Mouse (Mus musculus) kidney, embryonic 16.5 days (tissue): ENCODE results near the gene Gm266. TPM values are rescaled to one million over a fixed set of nuclear protein-coding genes. Genes with fewer than 3 reads are reported as not detected.
"Not testable (repeated sequence)": the region's sequence is repeated elsewhere in the genome, so short reads cannot be mapped to it uniquely, and the experiment has no call there.

Experiments used
- ATAC-seq: fragments of 200-750 bp; cut with Nextera tagmentation; 2 replicates; pipeline ENCODE4 v1.8.0; 2017; ENCODE audit warnings: moderate TSS enrichment; ENCODE audit not compliant: low FRiP score, low TSS enrichment
- H3K27ac ChIP-seq: fragments of 300-500 bp; sonication (generic); 2 replicates; pipeline ENCODE4 v1.5.1; 2014; ENCODE audit warnings: low read length
- H3K27me3 ChIP-seq: fragments of 300-500 bp; sonication (generic); 2 replicates; pipeline ENCODE4 v1.6.1; 2014; ENCODE audit warnings: low read length, control low read depth, mixed read lengths; ENCODE audit not compliant: insufficient read depth
- H3K36me3 ChIP-seq: fragments of 300-500 bp; sonication (generic); 2 replicates; pipeline ENCODE4 v1.6.1; 2014; ENCODE audit warnings: low read length, control low read depth, mixed read lengths; ENCODE audit not compliant: insufficient read depth
- H3K4me1 ChIP-seq: fragments of 300-500 bp; sonication (generic); 2 replicates; pipeline ENCODE4 v1.6.1; 2014; ENCODE audit warnings: low read length, control low read depth, mixed read lengths; ENCODE audit not compliant: insufficient read depth
- H3K4me2 ChIP-seq: fragments of 300-500 bp; sonication (generic); replicated peaks from 2 replicates; pipeline ENCODE4 v1.6.1; 2014; ENCODE audit warnings: low read depth, low read length
- H3K4me3 ChIP-seq: fragments of 300-500 bp; sonication (generic); 2 replicates; pipeline ENCODE4 v1.5.1; 2014; ENCODE audit warnings: mild to moderate bottlenecking, low read length
- H3K9ac ChIP-seq: fragments of 300-500 bp; sonication (generic); replicated peaks from 2 replicates; pipeline ENCODE4 v1.6.1; 2014; ENCODE audit warnings: low read length
- H3K9me3 ChIP-seq: fragments of 300-500 bp; sonication (generic); 2 replicates; pipeline ENCODE4 v1.6.1; 2016; ENCODE audit warnings: low read length, control low read depth
- WGBS: fragments of 180-500 bp; shearing (Covaris S2); extraction: QIAGEN DNeasy Blood & Tissue Kit; methylation state at CpG from one replicate; pipeline ENCODE4 v1.1.7; 2014; 5-methylcytosine and 5-hydroxymethylcytosine counted together
- polyA plus RNA-seq: library from polyadenylated mRNA; unstranded; fragments of >200 nt; fragmentation: Nextera tagmentation; extraction: Ambion mirVana; gene quantifications from 2 replicates; pipeline ENCODE4 v1.2.1, GENCODE M21; 2015

Gm266 gene
- polyA plus RNA-seq, 1 experiment from 2014 or later: 84.8 TPM

- no peak for ATAC-seq
- H3K9me3 ChIP-seq: peaks cover 7% of the 10 kb centered on the region; the same call in 1 of the 2 replicates
- no peak overlapping the region for H3K27ac ChIP-seq
- no peak overlapping the region for H3K4me3 ChIP-seq
- H3K4me1 ChIP-seq: 0 out of 2 replicates have a peak, but pooled peaks cover 5% of the 10 kb centered on the region
- no peak overlapping the region for H3K4me2 ChIP-seq
- no peaks in the 10 kb centered on the region for H3K27me3 ChIP-seq
- 89% methylated on average over 9 of the region's 9 CpGs for WGBS
- no peaks in the 10 kb centered on the region for H3K36me3 ChIP-seq
- H3K9ac ChIP-seq: no peak overlapping the region
These were observed 32.8 kb upstream of the Gm266 start for GRCm38 (mm10) chr12:111518391-111518790.

- no peak overlapping the region for H3K27ac ChIP-seq
- H3K4me1 ChIP-seq: 0 out of 2 replicates have a peak, but pooled peaks cover 5% of the 10 kb centered on the region
- H3K9ac ChIP-seq: no peak overlapping the region
- H3K27me3 ChIP-seq: no peaks in the 10 kb centered on the region
- H3K36me3 ChIP-seq: no peaks in the 10 kb centered on the region
- peaks cover 7% of the 10 kb centered on the region; the same call in 1 of the 2 replicates for H3K9me3 ChIP-seq
- H3K4me2 ChIP-seq: no peak overlapping the region
- WGBS: 70% methylated on average over 4 of the region's 4 CpGs
- H3K4me3 ChIP-seq: no peak overlapping the region
- no peak for ATAC-seq
These were observed 32.3 kb upstream of the Gm266 start for GRCm38 (mm10) chr12:111517901-111518300.

- Histone ChIP-seq H3K27me3 (no peaks in the 10 kb centered on the region), H3K9me3 (peaks cover under 1% of the 10 kb centered on the region; the same call in 1 of the 2 replicates), H3K4me3 (no peak overlapping the region), H3K4me2 (no peak overlapping the region), H3K9ac (no peak overlapping the region), H3K4me1 (0 out of 2 replicates have a peak, but pooled peaks cover 5% of the 10 kb centered on the region), H3K27ac (no peak overlapping the region), H3K36me3 (no peaks in the 10 kb centered on the region)
- no peak for ATAC-seq
- WGBS: 66% methylated on average over 6 of the region's 6 CpGs
These were observed 31.2 kb upstream of the Gm266 start for GRCm38 (mm10) chr12:111516826-111517225.

GRCm38 (mm10) chr12:111515920-111516319 is 30.3 kb upstream of the Gm266 start:
- Histone ChIP-seq H3K36me3 (no peaks in the 10 kb centered on the region), H3K4me2 (no peak overlapping the region), H3K9ac (no peak overlapping the region), H3K4me3 (no peak overlapping the region), H3K9me3 (no peaks in the 10 kb centered on the region), H3K27ac (no peak overlapping the region), H3K27me3 (no peaks in the 10 kb centered on the region), H3K4me1 (0 out of 2 replicates have a peak, but pooled peaks cover 5% of the 10 kb centered on the region)
- no peak for ATAC-seq
- 89% methylated on average over 5 of the region's 5 CpGs for WGBS

GRCm38 (mm10) chr12:111514874-111515649 is 29.4 kb upstream of the Gm266 start:
- Histone ChIP-seq H3K9ac (no peak overlapping the region), H3K27me3 (no peaks in the 10 kb centered on the region), H3K4me1 (0 out of 2 replicates have a peak, but pooled peaks cover 5% of the 10 kb centered on the region), H3K4me3 (no peak overlapping the region), H3K27ac (peak overlapping the region; percentile 16; the same call in 1 of the 2 replicates), H3K36me3 (no peaks in the 10 kb centered on the region), H3K4me2 (no peak overlapping the region), H3K9me3 (no peaks in the 10 kb centered on the region)
- WGBS: 63% methylated on average over 7 of the region's 7 CpGs
- peak; percentile 32; the same call in 1 of the 2 replicates for ATAC-seq

GRCm38 (mm10) chr12:111514231-111514792 is 28.7 kb upstream of the Gm266 start:
- H3K27me3 ChIP-seq: no peaks in the 10 kb centered on the region
- no peaks in the 10 kb centered on the region for H3K36me3 ChIP-seq
- no peaks in the 10 kb centered on the region for H3K9me3 ChIP-seq
- WGBS: 31% methylated on average over 7 of the region's 7 CpGs
- no peak overlapping the region for H3K4me3 ChIP-seq
- 0 out of 2 replicates have a peak, but pooled peaks cover 5% of the 10 kb centered on the region for H3K4me1 ChIP-seq
- ATAC-seq: peak; percentile 71
- H3K9ac ChIP-seq: no peak overlapping the region
- H3K4me2 ChIP-seq: no peak overlapping the region
- peak overlapping the region; percentile 16; the same call in 1 of the 2 replicates for H3K27ac ChIP-seq

- H3K9ac ChIP-seq: no peak overlapping the region
- no peak overlapping the region for H3K27ac ChIP-seq
- WGBS: 68% methylated on average over 5 of the region's 5 CpGs
- no peak for ATAC-seq
- no peak overlapping the region for H3K4me3 ChIP-seq
- H3K36me3 ChIP-seq: no peaks in the 10 kb centered on the region
- H3K27me3 ChIP-seq: no peaks in the 10 kb centered on the region
- 0 out of 2 replicates have a peak, but pooled peaks cover 5% of the 10 kb centered on the region for H3K4me1 ChIP-seq
- H3K4me2 ChIP-seq: no peak overlapping the region
- no peaks in the 10 kb centered on the region for H3K9me3 ChIP-seq
These were observed 28.1 kb upstream of the Gm266 start for GRCm38 (mm10) chr12:111513673-111514072.

- no peak overlapping the region for H3K9ac ChIP-seq
- no peak overlapping the region for H3K27ac ChIP-seq
- H3K36me3 ChIP-seq: no peaks in the 10 kb centered on the region
- H3K27me3 ChIP-seq: no peaks in the 10 kb centered on the region
- no peak overlapping the region for H3K4me2 ChIP-seq
- no peaks in the 10 kb centered on the region for H3K9me3 ChIP-seq
- no peak overlapping the region for H3K4me3 ChIP-seq
- WGBS: 87% methylated on average over 12 of the region's 12 CpGs
- no peak for ATAC-seq
- H3K4me1 ChIP-seq: 0 out of 2 replicates have a peak, but pooled peaks cover 5% of the 10 kb centered on the region
These were observed 27.0 kb upstream of the Gm266 start for GRCm38 (mm10) chr12:111512572-111513063.

GRCm38 (mm10) chr12:111508438-111508837 is 22.8 kb upstream of the Gm266 start:
- not testable (repeated sequence) for H3K4me2 ChIP-seq, ATAC-seq, H3K9ac ChIP-seq, H3K4me3 ChIP-seq, H3K4me1 ChIP-seq, H3K36me3 ChIP-seq, H3K27me3 ChIP-seq, H3K27ac ChIP-seq, H3K9me3 ChIP-seq
- 80% methylated on average over 3 of the region's 3 CpGs for WGBS

- WGBS: 84% methylated on average over 10 of the region's 10 CpGs
These were observed 22.3 kb upstream of the Gm266 start for GRCm38 (mm10) chr12:111507962-111508361.

More at GRCm38 (mm10) chr12:111507962-111508361, 22.3 kb upstream of the Gm266 start:
- no peak overlapping the region for H3K4me3 ChIP-seq
- no peaks in the 10 kb centered on the region for H3K36me3 ChIP-seq
- H3K27me3 ChIP-seq: no peaks in the 10 kb centered on the region
- no peaks in the 10 kb centered on the region for H3K4me1 ChIP-seq
- no peak overlapping the region for H3K4me2 ChIP-seq
- ATAC-seq: no peak
- no peaks in the 10 kb centered on the region for H3K9me3 ChIP-seq
- H3K27ac ChIP-seq: no peak overlapping the region
- no peak overlapping the region for H3K9ac ChIP-seq
